Mouse (Mus musculus) embryonic stem cell, embryonic (primary cell): ENCODE results near the gene Ckm.

ENCODE experiments used
- CTCF ChIA-PET, 4 experiments: fragments of 300-600 bp in 2 of 4; fragments of 350-600 bp in 2 of 4; sonication (Branson Sonifier 250); formaldehyde crosslinking; loops; one replicate each; lab custom pipeline; 2022; ENCODE audit warnings: inconsistent platforms in 2 of 4; lab: Charles Lee
- POLR2A ChIA-PET, 4 experiments: fragments of 300-600 bp in 2 of 4; fragments of 350-600 bp in 2 of 4; sonication (Branson Sonifier 250); formaldehyde crosslinking; loops; one replicate each; lab custom pipeline; 2022; ENCODE audit warnings: antibody characterized with exemption in 4 of 4, inconsistent platforms in 1 of 4; lab: Charles Lee

The Ckm gene

DNA sequence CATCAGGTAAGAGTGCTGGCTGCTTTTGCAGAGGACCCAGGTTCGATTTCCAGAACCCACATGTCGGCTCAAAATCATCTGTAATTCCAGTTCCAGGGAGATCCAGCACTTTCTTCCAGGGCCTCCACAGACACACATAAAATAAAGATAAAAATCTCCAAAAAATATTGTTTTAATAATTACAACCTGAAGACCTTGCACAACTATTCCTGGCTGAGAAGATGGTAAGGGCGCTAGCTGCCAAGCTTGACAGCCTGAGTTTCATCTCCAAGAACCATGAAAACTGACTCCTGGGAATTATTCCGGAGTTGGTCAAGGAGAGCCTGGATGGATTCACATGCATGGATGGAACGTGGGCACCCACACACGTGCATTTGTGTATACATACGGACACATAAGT, at the start of gene Ckm:
TSS of gene Ckm (plus strand) at position 301 of the 400 bp plus-strand sequence.
- CTCF ChIA-PET = interaction anchor here (0.5 to 2.9 kb wide), 35 partner anchors 10 to 337 kb away, joined by 3 to 20 read pairs (median 5); partner anchors contain the start of gene Ppp1r37 (in 1 of the 4)
- POLR2A ChIA-PET = interaction anchor here in 2 of 4 experiments (0.9 to 1.9 kb wide), 5 partner anchors 17 to 258 kb away, joined by 3 to 6 read pairs (median 4); no protein-coding TSS in a partner anchor

DNA sequence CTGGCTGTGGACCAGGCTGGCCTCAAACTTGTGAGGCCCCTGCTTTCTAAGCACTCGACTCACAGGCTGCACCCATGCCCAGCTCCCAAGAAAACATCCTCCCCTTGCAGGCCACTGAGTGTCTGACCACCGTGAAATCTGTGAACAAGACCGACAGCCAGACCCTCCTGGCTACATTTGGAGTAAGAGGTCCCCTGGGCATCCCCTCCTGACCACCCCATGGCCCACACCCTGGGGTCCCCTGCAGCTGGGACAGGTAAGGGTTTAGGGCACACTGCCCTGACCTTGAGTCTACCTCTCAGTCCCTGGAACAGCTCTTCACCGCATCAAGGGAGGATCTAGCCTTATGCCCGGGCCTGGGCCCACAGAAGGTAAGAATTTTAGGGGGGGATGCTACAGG, 49.6 kb upstream of the Ckm start:
- POLR2A ChIA-PET = interaction anchor here in 3 of 4 experiments (0.5 to 2.5 kb wide), 9 partner anchors 9 to 387 kb away, joined by 3 to 15 read pairs (median 4); partner anchors contain the start of genes Ercc1 (in 2 of the 3) and Fosb (in 1 of the 3)
- CTCF ChIA-PET = interaction anchor here in 3 of 4 experiments (0.6 to 1.6 kb wide), 5 partner anchors 9 to 256 kb away, joined by 4 to 5 read pairs (median 4); no protein-coding TSS in a partner anchor

DNA sequence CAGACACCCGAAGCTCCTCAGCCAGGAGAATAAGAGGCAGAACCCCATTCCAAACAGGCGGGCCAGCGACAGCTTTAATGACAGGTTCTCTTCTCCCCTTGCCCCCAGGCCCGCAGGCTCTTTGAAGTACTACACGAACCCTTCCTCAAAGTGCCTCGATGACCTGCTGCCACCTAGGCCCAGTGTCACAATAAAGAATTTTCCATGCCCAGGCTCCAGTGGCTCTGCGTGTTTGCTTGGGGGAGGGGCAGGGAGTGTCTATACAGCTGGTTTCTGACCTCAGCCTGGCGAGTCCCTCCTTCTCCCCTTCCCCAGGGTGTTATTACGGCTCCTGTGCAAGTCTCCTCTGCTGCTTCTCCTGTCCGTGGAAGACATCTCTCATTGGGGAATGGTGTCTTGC, 48.3 kb upstream of the Ckm start:
- POLR2A ChIA-PET = interaction anchor here in 1 of 4 experiments (0.7 to 2.5 kb wide), 6 partner anchors 7 to 49 kb away, joined by 3 to 9 read pairs (median 3); partner anchors contain the start of gene Ercc1

DNA sequence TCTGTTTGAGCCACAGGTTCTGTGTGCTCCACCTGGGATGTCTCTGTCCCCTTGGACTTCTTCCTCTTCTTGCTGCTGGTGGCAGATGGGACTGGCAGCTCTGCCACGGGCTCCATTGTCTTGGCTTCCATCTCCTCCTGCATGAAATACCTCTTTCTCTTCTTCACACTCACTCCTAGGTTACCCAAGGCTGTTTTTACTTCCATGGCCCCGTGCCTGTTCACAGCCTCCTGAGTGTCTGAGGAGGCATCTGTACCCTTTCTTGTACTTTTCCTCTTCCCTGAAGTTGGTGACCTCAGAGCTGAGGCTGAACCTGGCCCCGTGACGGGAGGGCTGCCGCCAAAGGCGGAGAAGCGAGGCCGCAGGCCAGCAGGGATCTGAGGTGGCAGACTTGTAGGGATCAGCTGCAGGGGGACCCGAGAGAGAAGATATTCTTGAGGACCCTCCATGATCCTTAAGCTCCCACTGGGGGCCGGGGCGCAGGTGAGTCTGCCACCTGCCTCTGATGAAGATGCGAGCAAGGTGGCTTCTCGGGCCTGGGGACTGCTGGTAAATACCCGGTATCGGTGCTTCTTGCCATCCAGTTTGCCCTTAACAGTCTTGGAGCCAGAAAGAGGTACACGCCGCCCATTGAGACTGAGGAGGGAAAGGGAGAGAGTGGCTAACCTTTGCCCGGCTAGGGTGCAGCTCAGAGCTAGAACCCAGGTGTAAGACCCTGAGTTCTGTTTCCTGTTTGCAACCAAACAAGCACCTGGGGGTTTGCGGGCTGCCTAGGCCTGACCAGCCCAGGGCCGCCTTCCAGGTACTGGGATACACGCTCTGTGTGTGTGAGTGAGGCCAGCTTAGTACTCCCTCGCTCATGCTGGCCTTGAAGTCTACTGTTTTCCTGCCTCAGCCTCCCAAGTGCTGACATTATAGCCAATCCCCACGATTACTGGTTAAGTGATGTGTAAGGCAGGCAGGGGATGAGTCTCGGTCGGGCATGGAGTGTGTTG, 46.9 kb upstream of the Ckm start:
- CTCF ChIA-PET = interaction anchor here in 3 of 4 experiments (0.5 to 2.1 kb wide), 4 partner anchors 9 to 309 kb away, joined by 3 to 7 read pairs (median 3); partner anchors contain the start of gene Ercc1 (in 1 of the 3)

More for the DNA sequence above, 48.3 kb upstream of the Ckm start:
- CTCF ChIA-PET = interaction anchor here (0.7 to 2.1 kb wide), 6 partner anchors 7 to 283 kb away, joined by 3 to 7 read pairs (median 4); partner anchors contain the start of genes Clasrp (in 1 of the 4) and Ercc1 (in 1 of the 4)

DNA sequence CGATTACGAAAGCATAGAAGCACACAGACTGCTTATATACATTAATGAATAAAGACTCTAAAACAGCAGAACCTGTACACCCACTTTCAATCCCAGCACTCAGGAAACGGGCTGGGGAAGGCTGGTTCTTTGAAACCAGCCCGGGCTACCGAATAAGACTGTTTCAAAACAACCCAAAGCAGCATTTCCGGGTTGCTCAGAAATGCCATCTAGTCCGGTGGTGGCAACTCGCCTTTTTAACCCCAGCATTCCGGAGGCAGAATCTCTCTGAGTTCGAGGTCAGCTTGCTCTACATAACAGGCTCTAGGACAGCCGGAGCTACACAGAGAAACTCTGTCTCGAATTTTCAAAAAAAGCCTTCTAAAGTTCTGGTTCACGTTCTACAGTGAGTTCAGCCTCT, 45.9 kb upstream of the Ckm start:
- CTCF ChIA-PET = interaction anchor here in 2 of 4 experiments (0.6 to 4.6 kb wide), 6 partner anchors 12 to 147 kb away, joined by 3 to 36 read pairs (median 8); partner anchors contain the start of genes Ercc1 (in 1 of the 2), Fosb (in 1 of the 2) and Gpr4 (in 1 of the 2)
- POLR2A ChIA-PET = interaction anchor here in 3 of 4 experiments (0.5 to 5.8 kb wide), 13 partner anchors 9 to 210 kb away, joined by 3 to 43 read pairs (median 6); partner anchors contain the start of genes Ercc1 (in 1 of the 3), Fosb (in 1 of the 3) and Qpctl (in 1 of the 3)

More for the DNA sequence above, 46.9 kb upstream of the Ckm start:
- POLR2A ChIA-PET = interaction anchor here in 2 of 4 experiments (0.9 to 1.6 kb wide), 6 partner anchors 11 to 182 kb away, joined by 3 to 6 read pairs (median 3); partner anchors contain the start of gene Ercc1 (in 1 of the 2)

DNA sequence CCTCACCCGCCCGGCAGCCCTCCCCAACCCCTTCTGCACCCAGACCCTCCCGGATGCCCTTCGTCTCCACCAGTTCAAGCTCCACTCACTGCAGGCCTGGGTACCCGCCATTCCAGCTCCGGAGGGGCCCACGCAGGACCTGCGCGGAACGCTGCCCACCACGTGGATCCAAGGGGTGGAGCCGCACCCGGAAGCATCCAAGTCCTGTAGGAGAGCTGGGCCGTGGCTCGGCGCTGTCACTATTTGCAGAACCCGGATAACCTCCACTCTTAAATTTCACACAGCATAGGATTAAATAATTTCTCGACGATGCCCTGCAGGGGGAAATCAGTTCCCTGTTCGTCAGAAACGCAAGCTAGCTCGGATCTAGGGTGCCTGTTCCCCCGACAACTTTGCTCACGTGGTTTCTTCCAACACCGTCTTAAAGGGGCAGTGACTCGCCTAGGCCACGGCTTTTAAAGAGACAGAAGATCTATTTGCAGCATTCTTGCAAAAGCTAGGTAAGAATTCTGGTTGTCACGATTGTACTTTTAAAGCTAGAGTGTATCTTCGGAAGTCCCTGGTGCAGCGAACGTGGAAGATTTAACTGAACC, 45.2 kb upstream of the Ckm start, which contains the start of the genes Cd3eap and Ppp1r13l:
TSS of gene Cd3eap (minus strand) at position 185 of the 593 bp plus-strand sequence.
TSS of gene Ppp1r13l (plus strand) at position 451 of the 593 bp plus-strand sequence.
- ChIA-PET POLR2A (interaction anchor here in 3 of 4 experiments (0.5 to 5.8 kb wide), 41 partner anchors 9 to 491 kb away, joined by 3 to 43 read pairs (median 4); partner anchors contain the start of genes Ercc1 (in 3 of the 3), Fosb (in 2 of the 3), Bcam (in 1 of the 3) and Exoc3l2 (in 1 of the 3)), CTCF (interaction anchor here in 3 of 4 experiments (0.5 to 4.6 kb wide), 21 partner anchors 11 to 384 kb away, joined by 3 to 36 read pairs (median 4); partner anchors contain the start of genes Fosb (in 2 of the 3) and Gpr4 (in 1 of the 3))

DNA sequence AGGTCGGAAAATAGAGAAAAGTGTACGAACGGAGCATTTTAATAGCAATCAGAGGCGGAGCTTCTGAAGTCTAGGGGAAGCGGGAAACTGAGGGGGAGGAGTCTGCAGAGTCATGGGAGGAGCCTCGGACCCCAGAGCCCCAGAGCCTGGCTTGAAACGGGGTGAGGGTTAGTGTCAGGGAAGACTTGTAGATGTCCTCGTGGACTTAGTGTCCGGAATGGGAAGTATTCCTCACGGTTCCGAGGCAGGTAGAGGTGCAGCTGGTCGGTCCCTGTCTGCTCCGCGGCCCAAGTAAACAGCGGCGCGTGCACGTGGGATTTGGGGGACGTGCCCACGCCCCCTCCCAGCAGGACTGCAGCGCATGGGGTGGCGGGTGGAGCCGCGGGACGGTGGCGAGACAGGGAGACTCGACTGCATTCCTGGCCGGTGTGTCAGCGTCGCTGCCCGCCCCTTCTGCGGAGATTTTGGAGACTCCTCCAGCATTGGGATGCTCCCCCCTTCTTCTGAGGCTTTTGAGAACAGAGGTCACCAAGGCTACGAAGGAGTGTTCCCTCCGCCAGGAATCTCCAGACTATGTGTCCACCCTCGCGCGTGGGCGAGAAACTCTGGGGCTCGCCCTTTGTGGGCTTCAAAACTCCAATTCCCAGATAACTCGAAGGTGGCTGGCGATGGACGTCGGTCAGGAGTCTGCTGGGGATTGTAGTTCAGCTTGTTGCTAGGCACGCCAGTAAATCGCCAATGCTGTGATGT, 44.5 kb upstream of the Ckm start:
- ChIA-PET CTCF (interaction anchor here (0.5 to 4.6 kb wide), 28 partner anchors 11 to 430 kb away, joined by 3 to 36 read pairs (median 4); partner anchors contain the start of gene Fosb (in 2 of the 4)), POLR2A (interaction anchor here in 3 of 4 experiments (0.5 to 5.8 kb wide), 49 partner anchors 8 to 490 kb away, joined by 3 to 43 read pairs (median 4); partner anchors contain the start of genes Ercc1 (in 3 of the 3), Fosb (in 2 of the 3), Bcam (in 1 of the 3) and Fbxo46 (in 1 of the 3))

DNA sequence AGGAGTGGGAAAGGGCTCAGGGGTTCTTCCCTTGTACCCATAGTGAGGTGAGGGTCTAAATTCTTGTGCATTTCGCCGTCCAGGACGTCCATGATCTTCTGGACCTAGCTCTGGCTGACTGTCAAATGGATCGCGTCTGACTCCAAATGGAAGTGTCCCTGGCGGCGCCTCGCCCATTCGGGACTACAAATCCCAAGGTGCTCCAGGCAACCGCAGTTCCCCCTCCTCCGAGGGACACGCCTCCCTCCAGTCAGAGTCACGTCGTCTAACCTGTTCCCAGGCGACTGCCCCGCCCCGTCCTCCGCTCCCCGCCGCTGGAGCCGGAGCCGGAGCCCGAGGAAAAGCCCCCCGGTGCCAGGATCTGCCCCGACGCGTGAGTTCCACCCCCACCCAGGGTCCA, 43.6 kb upstream of the Ckm start:
- ChIA-PET POLR2A (interaction anchor here in 3 of 4 experiments (0.5 to 5.8 kb wide), 24 partner anchors 9 to 355 kb away, joined by 3 to 43 read pairs (median 3); partner anchors contain the start of genes Fosb (in 2 of the 3) and Ercc1 (in 1 of the 3)), CTCF (interaction anchor here (0.6 to 4.6 kb wide), 26 partner anchors 17 to 429 kb away, joined by 3 to 36 read pairs (median 4); partner anchors contain the start of genes Eml2 (in 1 of the 4), Ercc1 (in 1 of the 4) and Fosb (in 1 of the 4))

DNA sequence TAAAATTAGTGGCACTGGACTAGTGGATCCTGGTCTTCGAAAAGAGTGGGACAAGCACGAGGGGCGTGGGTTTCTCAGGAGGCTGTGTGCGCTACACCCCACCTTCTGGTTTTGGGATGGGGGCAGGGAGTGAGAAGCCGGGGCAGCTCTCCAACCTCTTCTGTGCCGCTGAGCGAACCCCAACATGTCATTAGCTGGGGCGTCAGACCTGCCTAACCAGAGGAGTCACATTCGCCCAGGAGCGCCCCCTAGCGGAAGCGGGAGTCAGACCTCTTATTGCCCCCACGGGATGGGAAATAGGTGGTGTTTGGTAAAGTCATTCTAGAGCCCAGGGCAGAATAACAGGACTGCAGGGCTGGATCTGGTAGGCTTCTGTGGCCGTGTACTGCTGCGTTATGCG, 42.9 kb upstream of the Ckm start:
- ChIA-PET POLR2A (interaction anchor here in 2 of 4 experiments (0.9 to 5.8 kb wide), 18 partner anchors 10 to 354 kb away, joined by 3 to 43 read pairs (median 4); partner anchors contain the start of genes Fosb (in 2 of the 2), Apoe (in 1 of the 2) and Ercc1 (in 1 of the 2)), CTCF (interaction anchor here (0.6 to 4.6 kb wide), 25 partner anchors 8 to 379 kb away, joined by 3 to 36 read pairs (median 4); partner anchors contain the start of genes Eml2 (in 1 of the 4), Ercc1 (in 1 of the 4) and Fosb (in 1 of the 4))

DNA sequence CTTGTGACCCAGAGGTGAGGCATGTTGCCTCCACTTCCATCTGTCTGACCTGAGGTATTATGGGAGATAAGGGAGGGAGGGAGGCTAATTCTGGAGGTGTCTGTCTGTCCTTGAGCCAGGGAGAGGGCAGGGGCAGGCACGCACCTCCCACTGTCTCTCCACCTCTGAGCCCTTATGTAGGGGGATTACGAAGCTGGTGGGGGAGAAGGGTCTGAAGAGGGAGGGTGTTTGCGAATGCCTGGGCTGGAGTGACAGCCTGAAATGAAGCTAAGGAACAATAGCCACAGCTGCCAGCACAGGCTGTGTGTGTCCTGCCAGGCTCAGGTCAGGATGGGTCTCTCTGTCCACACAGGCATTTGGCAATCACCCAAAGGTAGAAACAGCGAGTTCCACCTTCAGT, 42.3 kb upstream of the Ckm start:
- CTCF ChIA-PET = interaction anchor here (0.5 to 4.6 kb wide), 24 partner anchors 8 to 378 kb away, joined by 3 to 36 read pairs (median 3); partner anchors contain the start of gene Ercc1 (in 2 of the 4)
- POLR2A ChIA-PET = interaction anchor here in 2 of 4 experiments (0.9 to 5.8 kb wide), 8 partner anchors 15 to 337 kb away, joined by 3 to 43 read pairs (median 4); partner anchors contain the start of genes Fosb (in 2 of the 2) and Apoe (in 1 of the 2)

DNA sequence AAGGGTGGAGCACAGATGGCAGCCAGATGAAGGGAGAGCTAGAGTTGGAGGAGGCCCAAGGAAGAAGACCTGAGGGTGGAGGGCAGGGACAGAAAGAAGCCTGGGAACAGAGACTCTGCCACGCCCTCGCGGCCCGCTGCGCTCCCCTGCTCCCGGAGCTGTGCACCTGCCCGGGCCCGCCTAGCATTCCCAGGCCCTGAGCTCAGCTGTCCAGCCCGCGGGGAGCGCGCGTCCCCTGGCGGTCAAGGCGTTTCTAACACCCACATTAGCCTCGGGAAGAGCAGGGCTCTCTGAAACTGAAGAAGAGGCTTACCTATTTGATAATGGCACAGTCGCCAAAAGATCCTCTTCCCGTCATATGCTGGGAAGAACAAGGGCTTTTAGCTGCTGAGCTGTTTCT, 40.7 kb upstream of the Ckm start:
- ChIA-PET POLR2A (interaction anchor here in 3 of 4 experiments (0.5 to 5.8 kb wide), 25 partner anchors 9 to 378 kb away, joined by 3 to 43 read pairs (median 5); partner anchors contain the start of genes Ckm (in 1 of the 3), Ercc1 (in 1 of the 3), Fosb (in 1 of the 3) and Gemin7 (in 1 of the 3)), CTCF (interaction anchor here (0.5 to 2.4 kb wide), 67 partner anchors 8 to 437 kb away, joined by 3 to 15 read pairs (median 4); partner anchors contain the start of genes Bloc1s3 (in 1 of the 4), Ckm (in 1 of the 4), Clasrp (in 1 of the 4) and Dmwd (in 1 of the 4))

DNA sequence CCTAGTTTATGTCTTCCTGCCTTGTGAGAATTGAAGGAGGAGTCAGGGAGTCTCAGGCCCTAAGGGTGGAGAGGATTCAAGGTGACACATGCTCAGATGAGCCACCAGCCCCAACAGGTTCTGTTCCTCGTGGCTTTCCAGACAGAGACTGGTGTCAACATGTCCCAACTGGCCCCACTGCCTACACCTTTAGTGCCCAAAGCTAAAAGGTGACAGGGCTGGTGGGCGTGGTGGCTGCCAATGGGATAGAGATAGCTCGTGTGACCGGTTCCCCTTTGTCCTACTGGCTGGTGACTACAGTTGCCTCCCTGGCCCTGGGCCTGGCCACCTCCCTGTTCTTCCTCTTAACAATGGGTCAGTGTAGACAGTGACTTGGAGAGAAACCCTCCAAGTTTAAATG, 39.2 kb upstream of the Ckm start:
- CTCF ChIA-PET = interaction anchor here in 2 of 4 experiments (0.6 to 1.5 kb wide), 5 partner anchors 34 to 487 kb away, joined by 3 to 10 read pairs (median 3); partner anchors contain the start of gene Gm19345 (in 1 of the 2)
- POLR2A ChIA-PET = interaction anchor here in 2 of 4 experiments (0.6 to 2.1 kb wide), 5 partner anchors 12 to 329 kb away, joined by 3 to 6 read pairs (median 4); partner anchors contain the start of genes Ckm (in 1 of the 2) and Klc3 (in 1 of the 2)

DNA sequence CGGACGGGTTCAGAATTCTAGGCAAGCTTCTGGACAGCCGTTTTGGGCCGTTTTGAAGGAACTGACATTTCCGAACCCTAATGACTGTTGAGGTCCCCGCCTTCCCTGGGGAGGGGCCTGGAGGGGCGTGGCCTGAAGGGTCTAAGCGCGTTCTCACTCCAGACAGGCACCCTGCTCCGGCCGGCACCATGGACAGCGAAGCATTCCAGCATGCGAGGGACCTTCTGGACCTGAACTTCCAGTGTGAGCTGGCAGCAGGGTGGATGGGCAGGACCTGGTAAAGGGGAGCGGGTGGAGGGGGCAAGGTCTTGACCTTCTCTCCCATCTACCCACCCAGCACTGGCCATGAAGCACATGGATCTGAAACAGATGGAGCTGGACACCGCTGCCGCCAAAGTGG, 36.2 kb upstream of the Ckm start:
- ChIA-PET CTCF (interaction anchor here (0.6 to 1.3 kb wide), 6 partner anchors 9 to 213 kb away, joined by 3 to 5 read pairs (median 3); partner anchors contain the start of gene Nkpd1 (in 1 of the 4)), POLR2A (interaction anchor here in 2 of 4 experiments (0.7 to 1.7 kb wide), 11 partner anchors 9 to 347 kb away, joined by 3 to 6 read pairs (median 3); partner anchors contain the start of genes Cd3eap (in 2 of the 2), Ppp1r13l (in 2 of the 2) and Tomm40 (in 1 of the 2))

DNA sequence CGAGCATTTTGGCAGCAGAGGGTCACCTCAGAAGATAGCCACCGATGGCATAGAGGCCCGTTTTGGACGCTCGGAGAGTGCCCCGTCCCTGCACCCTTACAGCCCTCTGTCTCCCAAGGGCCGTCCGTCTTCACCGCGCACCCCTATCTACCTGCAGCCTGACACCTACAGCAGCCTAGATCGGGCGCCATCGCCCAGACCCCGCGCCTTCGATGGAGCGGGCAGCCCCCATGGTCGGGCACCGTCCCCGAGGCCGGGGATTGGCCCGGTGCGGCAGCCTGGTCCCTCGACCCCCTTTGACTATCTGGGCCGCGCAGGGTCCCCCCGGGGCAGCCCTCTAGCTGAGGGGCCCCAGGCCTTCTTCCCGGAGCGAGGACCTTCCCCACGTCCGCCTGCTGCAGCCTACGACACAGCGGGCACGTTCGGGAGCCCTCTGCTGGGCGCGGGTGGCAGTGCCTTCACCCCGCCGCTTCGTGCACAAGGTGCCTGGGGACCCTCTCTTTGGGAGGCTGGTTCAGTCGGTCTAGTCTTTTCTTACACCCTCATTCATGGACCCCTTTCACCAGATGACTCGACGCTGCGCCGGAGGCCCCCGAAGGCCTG, 34.7 kb upstream of the Ckm start:
- ChIA-PET POLR2A (interaction anchor here in 2 of 4 experiments (0.6 to 1.4 kb wide), 4 partner anchors 11 to 329 kb away, joined by 3 read pairs; partner anchors contain the start of gene Apoe (in 1 of the 2)), CTCF (interaction anchor here in 1 of 4 experiments (0.8 to 3.0 kb wide), 5 partner anchors 8 to 420 kb away, joined by 3 to 15 read pairs (median 4); partner anchors contain the start of genes Cd3eap and Ppp1r13l)
